25 mouse cellular contexts compared by ENCODE assay signal in genomic region chr1:156786074-156786473, GRCm38 (mm10). TPM values are rescaled to one million over a fixed set of nuclear protein-coding genes. Genes with fewer than 3 reads are reported as not detected.
"Had no signal": no experiment of that assay in that cellular context is flagged by ENCODE, and none has a peak within 500 bp of the region (broad histone marks: within the 10 kb centered on the region; RNA-seq: fewer than 3 reads in every experiment).

No protein-coding gene starts in this region.

- H3K27me3 ChIP-seq: limb, embryonic 12.5 days; limb, embryonic 15.5 days; lung, embryonic 15.5 days; stomach, embryonic 15.5 days had no signal

- H3K9me3 ChIP-seq: limb, embryonic 12.5 days; limb, embryonic 15.5 days; lung, embryonic 15.5 days; midbrain, embryonic 12.5 days; neural tube, embryonic 13.5 days; stomach, embryonic 15.5 days had no signal

- DNase-seq: kidney, adult 2 months; kidney, postnatal 25 days; layer of hippocampus, postnatal 36 days; left cerebral cortex, postnatal 4 days; lung, adult 18-20 months; lung, postnatal 10 days; lung, postnatal 36 days; retina, postnatal 1 day; right cerebral cortex, postnatal 25 days; spleen, adult 18-20 months; thymus, postnatal 25 days had no signal

- H3K4me2 ChIP-seq: limb, embryonic 12.5 days; limb, embryonic 15.5 days; liver, embryonic 11.5 days; lung, embryonic 15.5 days; midbrain, embryonic 12.5 days; neural tube, embryonic 13.5 days; stomach, embryonic 15.5 days had no signal

- H3K27ac ChIP-seq: kidney, postnatal 0 days; layer of hippocampus, adult 2 months; left cerebral cortex, adult 2 months; limb, embryonic 12.5 days; liver, embryonic 14.5 days; lung, embryonic 15.5 days; midbrain, embryonic 12.5 days; neural tube, embryonic 13.5 days; stomach, embryonic 15.5 days had no signal

- ATAC-seq: midbrain, embryonic 16.5 days had no signal

- H3K9ac ChIP-seq: limb, embryonic 12.5 days; limb, embryonic 15.5 days; liver, embryonic 14.5 days; lung, embryonic 15.5 days; midbrain, embryonic 12.5 days; stomach, embryonic 15.5 days had no signal

- H3K4me3 ChIP-seq: layer of hippocampus, adult 2 months; left cerebral cortex, adult 2 months; limb, embryonic 12.5 days; limb, embryonic 15.5 days; lung, embryonic 15.5 days; midbrain, embryonic 12.5 days; myocyte; neural tube, embryonic 13.5 days; stomach, embryonic 15.5 days had no signal

- H3K36me3 ChIP-seq: limb, embryonic 12.5 days; limb, embryonic 15.5 days; lung, embryonic 15.5 days; midbrain, embryonic 12.5 days; neural tube, embryonic 13.5 days; stomach, embryonic 15.5 days had no signal

RNA-seq across cellular contexts. Expression of gene Angptl1, which starts 52.3 kb away (rescaled TPM):
- total RNA-seq: monocyte, adult 5-6 weeks had no signal
